Mouse (Mus musculus): Measurements from ENCODE around the gene Immp1l.

Immp1l gene

DNA sequence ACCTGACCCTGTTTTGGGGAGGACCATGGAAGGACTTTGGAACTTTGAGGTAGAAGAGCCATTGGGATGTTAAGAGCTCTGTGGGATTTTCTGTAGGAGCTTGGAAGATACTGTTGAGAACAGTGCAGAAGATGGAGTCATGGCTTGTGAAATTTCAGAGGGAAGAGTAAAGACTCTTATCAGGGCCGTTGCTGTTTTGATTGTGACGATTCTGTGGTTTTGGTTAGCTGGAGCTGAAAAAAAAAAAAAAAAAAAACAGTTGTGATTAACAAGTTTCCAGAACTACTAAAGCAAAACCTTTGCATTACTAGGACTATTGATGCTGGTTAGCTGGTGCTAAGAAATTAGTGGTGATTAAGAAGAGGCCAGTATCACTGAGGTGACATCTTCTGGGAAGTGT, 104.0 kb downstream of the Immp1l start:
- in situ Hi-C loops (cut with MboI, MseI), result no loop called here
